Comparison of ENCODE assay signal across 18 mouse cellular contexts in the genomic region with DNA sequence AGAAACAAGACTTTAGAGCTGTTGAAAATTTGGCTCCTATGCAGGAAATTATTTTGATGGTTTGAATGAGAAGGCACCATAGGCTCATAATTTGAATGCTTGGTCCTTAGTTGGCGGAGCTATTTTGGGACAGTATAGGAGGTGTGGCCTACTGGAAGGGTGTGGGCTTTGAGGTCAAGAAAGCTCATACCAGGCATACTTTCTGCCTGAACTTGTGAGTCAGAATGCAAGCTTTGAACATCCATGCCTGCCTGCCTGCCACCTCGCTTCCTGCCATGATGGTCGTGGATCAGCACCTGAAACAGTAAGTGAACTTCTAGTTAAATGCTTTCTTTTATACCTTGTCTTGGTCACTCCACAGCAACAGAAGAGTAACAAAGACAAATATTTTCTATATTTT.
A peak's percentile ranks its signal among the peaks of the same experiment; 100 is the strongest.
DNase-seq lines count a peak whose midpoint lies in the region; ATAC-seq and TF ChIP-seq lines count a peak whose summit lies in the region.
"Had no signal": no experiment of that assay in that cellular context is flagged by ENCODE, and none has a peak within 500 bp of the region (broad histone marks: within the 10 kb centered on the region; RNA-seq: fewer than 3 reads in every experiment).

No protein-coding gene starts in this region.

- no peaks in the 10 kb centered on the region for H3K9me3 ChIP-seq in heart, embryonic 13.5 days
- H3K9me3 ChIP-seq in heart, embryonic 12.5 days (replicated peaks): no peaks in the 10 kb centered on the region
- no peaks in the 10 kb centered on the region for H3K9me3 ChIP-seq in liver, postnatal 0 days (ENCODE audit: low read length)
- H3K9me3 ChIP-seq in kidney, embryonic 15.5 days (replicated peaks): no peaks in the 10 kb centered on the region
- H3K9me3 ChIP-seq: embryonic facial prominence, embryonic 12.5 days; hindbrain, embryonic 10.5 days; midbrain, embryonic 12.5 days had no signal

- ATAC-seq in heart, embryonic 13.5 days (ENCODE audit: extremely low read depth, insufficient number of reproducible peaks, low FRiP score, low TSS enrichment): no peak
- ATAC-seq in heart, embryonic 12.5 days (ENCODE audit: insufficient number of reproducible peaks, low FRiP score): no peak
- no peak for ATAC-seq in liver, postnatal 0 days
- ATAC-seq in kidney, embryonic 15.5 days (replicated peaks; ENCODE audit: low FRiP score): no peak

- H3K4me1 ChIP-seq in heart, embryonic 13.5 days: peaks cover 12% of the 10 kb centered on the region
- H3K4me1 ChIP-seq in heart, embryonic 12.5 days (replicated peaks): peaks cover 2% of the 10 kb centered on the region; the same call in 1 of the 2 replicates
- H3K4me1 ChIP-seq in liver, postnatal 0 days (ENCODE audit: insufficient read depth): no peaks in the 10 kb centered on the region
- H3K4me1 ChIP-seq in kidney, embryonic 15.5 days: 0 out of 2 replicates have a peak, but pooled peaks cover 2% of the 10 kb centered on the region
- H3K4me1 ChIP-seq: embryonic facial prominence, embryonic 12.5 days; midbrain, embryonic 12.5 days had no signal

- TF ChIP-seq CTCF in liver, postnatal 0 days (IDR thresholded peaks at IDR 0.05; ENCODE audit: low read depth): no peak
- no peak for TF ChIP-seq CTCF in layer of hippocampus, adult 2 months (conservative IDR thresholded peaks at IDR 0.05)

- H3K27ac ChIP-seq in heart, embryonic 13.5 days (replicated peaks): peak overlapping the region; percentile 36; the same call in 1 of the 2 replicates
- no peak overlapping the region for H3K27ac ChIP-seq in heart, embryonic 12.5 days (ENCODE audit: poor library complexity, severe bottlenecking)
- no peak overlapping the region for H3K27ac ChIP-seq in liver, postnatal 0 days (ENCODE audit: low read depth)
- no peak overlapping the region for H3K27ac ChIP-seq in kidney, embryonic 15.5 days
- H3K27ac ChIP-seq in layer of hippocampus, adult 2 months: no peak overlapping the region
- H3K27ac ChIP-seq: embryonic facial prominence, embryonic 12.5 days; hindbrain, embryonic 10.5 days; macrophage; midbrain, embryonic 12.5 days had no signal

- H3K9ac ChIP-seq in heart, embryonic 13.5 days: no peak overlapping the region
- H3K9ac ChIP-seq in heart, embryonic 12.5 days: no peak overlapping the region
- H3K9ac ChIP-seq in liver, postnatal 0 days (replicated peaks): no peak overlapping the region
- H3K9ac ChIP-seq in kidney, embryonic 15.5 days: no peak overlapping the region
- H3K9ac ChIP-seq: embryonic facial prominence, embryonic 12.5 days; lung, embryonic 14.5 days; midbrain, embryonic 12.5 days had no signal

- WGBS in heart, embryonic 13.5 days: 40% methylated on average over 3 of the region's 3 CpGs
- WGBS in heart, embryonic 12.5 days: 49% methylated on average over 3 of the region's 3 CpGs
- WGBS in liver, postnatal 0 days (ENCODE audit: insufficient replicate concordance): 75% methylated on average over 3 of the region's 3 CpGs
- WGBS in kidney, embryonic 15.5 days: 82% methylated on average over 3 of the region's 3 CpGs

- peak overlapping the region; percentile 16; the same call in 1 of the 2 replicates for H3K4me2 ChIP-seq in heart, embryonic 13.5 days
- H3K4me2 ChIP-seq in heart, embryonic 12.5 days: no peak overlapping the region
- H3K4me2 ChIP-seq in liver, postnatal 0 days (ENCODE audit: low read depth, low read length): no peak overlapping the region
- H3K4me2 ChIP-seq in kidney, embryonic 15.5 days: no peak overlapping the region
- H3K4me2 ChIP-seq: embryonic facial prominence, embryonic 12.5 days; lung, embryonic 14.5 days; midbrain, embryonic 12.5 days had no signal

- no peak for TF ChIP-seq EP300 in liver, postnatal 0 days (IDR thresholded peaks at IDR 0.05; ENCODE audit: low read depth)

- DNase-seq in 416B (ENCODE audit: low read depth): peak; percentile 42
- peak; percentile 55 for DNase-seq in Muller cell, postnatal 12 days (ENCODE audit: inconsistent ontology term)
- peak; percentile 47 for DNase-seq in induced T-regulatory cell, adult 2 months (ENCODE audit: low read depth)
- DNase-seq in liver, postnatal 0 days: no peak
- no peak for DNase-seq in layer of hippocampus, adult 2 months (ENCODE audit: low spot score in 2 of 2)
- DNase-seq: B cell, adult 2 months; cerebellum, adult 8-10 months; left cerebral cortex, postnatal 4 days; lung, embryonic 14.5 days; retina, postnatal 1 day; thymus, postnatal 36 days had no signal

- H3K27me3 ChIP-seq in heart, embryonic 13.5 days (replicated peaks): no peaks in the 10 kb centered on the region
- no peaks in the 10 kb centered on the region for H3K27me3 ChIP-seq in heart, embryonic 12.5 days (replicated peaks)
- H3K27me3 ChIP-seq in liver, postnatal 0 days (ENCODE audit: insufficient read depth, low read length): no peaks in the 10 kb centered on the region
- no peaks in the 10 kb centered on the region for H3K27me3 ChIP-seq in kidney, embryonic 15.5 days
- H3K27me3 ChIP-seq: embryonic facial prominence, embryonic 12.5 days; midbrain, embryonic 12.5 days had no signal

- no peaks in the 10 kb centered on the region for H3K36me3 ChIP-seq in heart, embryonic 13.5 days
- no peaks in the 10 kb centered on the region for H3K36me3 ChIP-seq in heart, embryonic 12.5 days
- no peaks in the 10 kb centered on the region for H3K36me3 ChIP-seq in liver, postnatal 0 days (replicated peaks; ENCODE audit: insufficient read depth, low read length)
- no peaks in the 10 kb centered on the region for H3K36me3 ChIP-seq in kidney, embryonic 15.5 days
- H3K36me3 ChIP-seq: embryonic facial prominence, embryonic 12.5 days; hindbrain, embryonic 10.5 days; midbrain, embryonic 12.5 days had no signal

- no peak overlapping the region for H3K4me3 ChIP-seq in heart, embryonic 13.5 days
- H3K4me3 ChIP-seq in heart, embryonic 12.5 days: no peak overlapping the region
- no peak overlapping the region for H3K4me3 ChIP-seq in liver, postnatal 0 days (ENCODE audit: low read depth, low read length)
- H3K4me3 ChIP-seq in kidney, embryonic 15.5 days (replicated peaks): no peak overlapping the region
- H3K4me3 ChIP-seq in layer of hippocampus, adult 2 months: no peak overlapping the region
- H3K4me3 ChIP-seq: embryonic facial prominence, embryonic 12.5 days; hindbrain, embryonic 10.5 days; midbrain, embryonic 12.5 days had no signal

Comparison
In these comparisons a context has a peak if more than half of its experiments do, and no peak if none do; other contexts are left out.
1. DNase-seq: peak in 416B (single experiment), Muller cell, postnatal 12 days (single experiment) and induced T-regulatory cell, adult 2 months (single experiment); none in liver, postnatal 0 days (single experiment) and layer of hippocampus, adult 2 months (0 of 2).